Mouse (Mus musculus): Measurements from ENCODE around the gene Syvn1. TPM values are rescaled to one million over a fixed set of nuclear protein-coding genes. Genes with fewer than 3 reads are reported as not detected.

Syvn1 gene
- 0.37 TPM for polyA plus RNA-seq (2014; fragmentation: Illumina TruSeq; extraction: RNeasy Lipid Tissue Mini Kit (QIAGEN cat#74804))

GRCm38 (mm10) chr19:6046294-6047153 is at the start of gene Syvn1:
Gene Syvn1, plus strand, starts transcription at chr19:6046576.

GRCm38 (mm10) chr19:6015511-6016315 is 30.7 kb upstream of the Syvn1 start, which contains the start of gene Capn1:
Gene Capn1, minus strand, starts transcription at chr19:6015897.

GRCm38 (mm10) chr19:6057313-6058096 is 11.1 kb downstream of the Syvn1 start, which contains the start of the genes Mrpl49 and Fau:
Gene Mrpl49, minus strand, starts transcription at chr19:6057785.
Gene Fau, plus strand, starts transcription at chr19:6057844.

GRCm38 (mm10) chr19:6061021-6061533 is 14.7 kb downstream of the Syvn1 start, which contains the start of gene Znhit2:
Gene Znhit2, plus strand, starts transcription at chr19:6061192.

GRCm38 (mm10) chr19:6067724-6068415 is 21.5 kb downstream of the Syvn1 start, which contains the start of gene Tm7sf2:
Gene Tm7sf2, minus strand, starts transcription at chr19:6068373.

GRCm38 (mm10) chr19:6076564-6077393 is 30.4 kb downstream of the Syvn1 start, which contains the start of gene Vps51:
Gene Vps51, minus strand, starts transcription at chr19:6077231.

GRCm38 (mm10) chr19:6079983-6080480 is 33.7 kb downstream of the Syvn1 start, which contains the start of gene Tmem262:
Gene Tmem262, plus strand, starts transcription at chr19:6080033.

GRCm38 (mm10) chr19:6082156-6082555 is 35.8 kb downstream of the Syvn1 start, which contains the start of gene Gm28374:
Gene Gm28374, minus strand, starts transcription at chr19:6082256.

GRCm38 (mm10) chr19:6084478-6085248 is 38.3 kb downstream of the Syvn1 start, which contains the start of the genes Zfpl1 and Cdca5:
Gene Zfpl1, minus strand, starts transcription at chr19:6084956.
Gene Cdca5, plus strand, starts transcription at chr19:6084983.

GRCm38 (mm10) chr19:6094119-6094518 is 47.7 kb downstream of the Syvn1 start, which contains the start of gene AC131692.1:
Gene AC131692.1, plus strand, starts transcription at chr19:6094419.

Other genes with a start within 250 kb of the Syvn1 start
- gene Frmd8, start 171.3 kb upstream of the Syvn1 start, polyA plus RNA-seq (2014; fragmentation: Illumina TruSeq; extraction: RNeasy Lipid Tissue Mini Kit (QIAGEN cat#74804)): 2.9 TPM
- 0.31 TPM for gene Slc25a45, start 168.8 kb upstream of the Syvn1 start, polyA plus RNA-seq (2014; fragmentation: Illumina TruSeq; extraction: RNeasy Lipid Tissue Mini Kit (QIAGEN cat#74804))
- not detected for gene Tigd3, start 152.4 kb upstream of the Syvn1 start, polyA plus RNA-seq (2014; fragmentation: Illumina TruSeq; extraction: RNeasy Lipid Tissue Mini Kit (QIAGEN cat#74804))
- gene Dpf2, start 133.6 kb upstream of the Syvn1 start, polyA plus RNA-seq (2014; fragmentation: Illumina TruSeq; extraction: RNeasy Lipid Tissue Mini Kit (QIAGEN cat#74804)): 5.9 TPM
- 1.4 TPM for gene Cdc42ep2, start 121.8 kb upstream of the Syvn1 start, polyA plus RNA-seq (2014; fragmentation: Illumina TruSeq; extraction: RNeasy Lipid Tissue Mini Kit (QIAGEN cat#74804))
- gene Pola2, start 82.4 kb upstream of the Syvn1 start, polyA plus RNA-seq (2014; fragmentation: Illumina TruSeq; extraction: RNeasy Lipid Tissue Mini Kit (QIAGEN cat#74804)): 4.3 TPM
- not detected for gene Slc22a20, start 60.4 kb upstream of the Syvn1 start, polyA plus RNA-seq (2014; fragmentation: Illumina TruSeq; extraction: RNeasy Lipid Tissue Mini Kit (QIAGEN cat#74804))
- 0.74 TPM for gene Capn1, start 30.7 kb upstream of the Syvn1 start, polyA plus RNA-seq (2014; fragmentation: Illumina TruSeq; extraction: RNeasy Lipid Tissue Mini Kit (QIAGEN cat#74804))
- gene Mrpl49, start 11.2 kb downstream of the Syvn1 start, polyA plus RNA-seq (2014; fragmentation: Illumina TruSeq; extraction: RNeasy Lipid Tissue Mini Kit (QIAGEN cat#74804)): 25.1 TPM
- gene Fau, start 11.3 kb downstream of the Syvn1 start, polyA plus RNA-seq (2014; fragmentation: Illumina TruSeq; extraction: RNeasy Lipid Tissue Mini Kit (QIAGEN cat#74804)): 9.8 TPM
- gene Znhit2, start 14.6 kb downstream of the Syvn1 start, polyA plus RNA-seq (2014; fragmentation: Illumina TruSeq; extraction: RNeasy Lipid Tissue Mini Kit (QIAGEN cat#74804)): not detected
- 0.97 TPM for gene Tm7sf2, start 21.8 kb downstream of the Syvn1 start, polyA plus RNA-seq (2014; fragmentation: Illumina TruSeq; extraction: RNeasy Lipid Tissue Mini Kit (QIAGEN cat#74804))
- gene Vps51, start 30.7 kb downstream of the Syvn1 start, polyA plus RNA-seq (2014; fragmentation: Illumina TruSeq; extraction: RNeasy Lipid Tissue Mini Kit (QIAGEN cat#74804)): 4.0 TPM
- not detected for gene Tmem262, start 33.5 kb downstream of the Syvn1 start, polyA plus RNA-seq (2014; fragmentation: Illumina TruSeq; extraction: RNeasy Lipid Tissue Mini Kit (QIAGEN cat#74804))
- not detected for gene Gm28374, start 35.7 kb downstream of the Syvn1 start, polyA plus RNA-seq (2014; fragmentation: Illumina TruSeq; extraction: RNeasy Lipid Tissue Mini Kit (QIAGEN cat#74804))
- 0.71 TPM for gene Zfpl1, start 38.4 kb downstream of the Syvn1 start, polyA plus RNA-seq (2014; fragmentation: Illumina TruSeq; extraction: RNeasy Lipid Tissue Mini Kit (QIAGEN cat#74804))
- gene Cdca5, start 38.4 kb downstream of the Syvn1 start, polyA plus RNA-seq (2014; fragmentation: Illumina TruSeq; extraction: RNeasy Lipid Tissue Mini Kit (QIAGEN cat#74804)): 10.8 TPM
- gene AC131692.1, start 47.8 kb downstream of the Syvn1 start, polyA plus RNA-seq (2014; fragmentation: Illumina TruSeq; extraction: RNeasy Lipid Tissue Mini Kit (QIAGEN cat#74804)): not detected
- gene Naaladl1, start 59.2 kb downstream of the Syvn1 start, polyA plus RNA-seq (2014; fragmentation: Illumina TruSeq; extraction: RNeasy Lipid Tissue Mini Kit (QIAGEN cat#74804)): not detected
- gene Sac3d1, start 72.1 kb downstream of the Syvn1 start, polyA plus RNA-seq (2014; fragmentation: Illumina TruSeq; extraction: RNeasy Lipid Tissue Mini Kit (QIAGEN cat#74804)): 0.97 TPM
- 2.1 TPM for gene Snx15, start 81.7 kb downstream of the Syvn1 start, polyA plus RNA-seq (2014; fragmentation: Illumina TruSeq; extraction: RNeasy Lipid Tissue Mini Kit (QIAGEN cat#74804))
- gene Batf2, start 94.4 kb downstream of the Syvn1 start, polyA plus RNA-seq (2014; fragmentation: Illumina TruSeq; extraction: RNeasy Lipid Tissue Mini Kit (QIAGEN cat#74804)): not detected
- 1.0 TPM for gene Arl2, start 95.0 kb downstream of the Syvn1 start, polyA plus RNA-seq (2014; fragmentation: Illumina TruSeq; extraction: RNeasy Lipid Tissue Mini Kit (QIAGEN cat#74804))
- gene Majin, start 137.8 kb downstream of the Syvn1 start, polyA plus RNA-seq (2014; fragmentation: Illumina TruSeq; extraction: RNeasy Lipid Tissue Mini Kit (QIAGEN cat#74804)): not detected
- not detected for gene Gpha2, start 179.8 kb downstream of the Syvn1 start, polyA plus RNA-seq (2014; fragmentation: Illumina TruSeq; extraction: RNeasy Lipid Tissue Mini Kit (QIAGEN cat#74804))
- gene Ppp2r5b, start 189.3 kb downstream of the Syvn1 start, polyA plus RNA-seq (2014; fragmentation: Illumina TruSeq; extraction: RNeasy Lipid Tissue Mini Kit (QIAGEN cat#74804)): 1.1 TPM
- not detected for gene Atg2a, start 195.1 kb downstream of the Syvn1 start, polyA plus RNA-seq (2014; fragmentation: Illumina TruSeq; extraction: RNeasy Lipid Tissue Mini Kit (QIAGEN cat#74804))
- gene Ehd1, start 230.1 kb downstream of the Syvn1 start, polyA plus RNA-seq (2014; fragmentation: Illumina TruSeq; extraction: RNeasy Lipid Tissue Mini Kit (QIAGEN cat#74804)): 10.2 TPM

All from ovary, adult 10 weeks (tissue).